Mouse (Mus musculus) olfactory bulb, adult 2 months (tissue): ENCODE results near the gene Hsd17b12.

Source experiments
- CTCF ChIP-seq: fragments of 200-500 bp; IDR thresholded peaks from 2 replicates; pipeline ENCODE4 v1.5.1; 2012; ENCODE audit warnings: low read depth, mild to moderate bottlenecking, low read length, moderate library complexity; ENCODE audit not compliant: insufficient read depth
- POLR2A ChIP-seq: fragments of 200-500 bp; IDR thresholded peaks from 2 replicates; pipeline ENCODE4 v1.6.1; 2012; ENCODE audit warnings: mild to moderate bottlenecking, low read depth, low read length, moderate library complexity; ENCODE audit not compliant: insufficient read depth

GRCm38 (mm10) chr2:94157051-94157450, 713 bp downstream of the Hsd17b12 start:
- TF ChIP-seq POLR2A: no peak
- TF ChIP-seq CTCF: no peak
